Mouse (Mus musculus): ENCODE measurements around the gene Rps27a.

Rps27a gene

DNA sequence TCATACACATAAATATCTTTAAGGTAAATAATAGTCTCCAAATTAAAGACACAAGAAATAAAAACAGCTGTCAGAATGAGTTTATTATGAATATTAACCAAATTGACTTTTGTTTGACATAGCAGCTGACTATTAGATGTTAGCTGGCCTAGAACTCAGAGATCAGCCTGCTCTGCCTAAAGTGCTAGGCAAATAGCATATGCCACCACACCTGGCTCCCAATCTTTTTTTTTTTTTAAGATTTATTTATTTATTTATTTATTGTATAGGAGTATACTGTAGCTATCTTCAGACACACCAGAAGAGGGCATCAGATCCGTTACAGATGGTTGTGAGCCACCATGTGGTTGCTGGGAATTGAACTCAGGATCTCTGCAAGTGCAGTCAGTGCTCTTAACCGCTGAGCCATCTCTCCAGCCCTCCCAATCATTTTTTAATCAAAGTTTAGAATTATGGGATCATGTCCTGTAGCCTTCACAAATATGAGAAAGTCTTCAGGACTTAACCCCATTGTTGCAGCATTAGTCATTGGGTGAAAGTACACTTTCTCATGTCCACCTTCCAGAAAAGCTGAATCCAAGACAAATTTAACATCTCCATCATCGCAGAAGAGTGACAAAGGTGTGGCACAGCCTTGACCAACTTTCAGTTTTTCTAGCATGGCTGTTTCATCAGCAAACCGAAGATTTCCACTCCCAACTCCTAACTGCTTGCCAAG lies 34.9 kb downstream of the Rps27a start:
- DNase-seq (ENCODE audit: low read depth, low spot score) = no peak

DNA sequence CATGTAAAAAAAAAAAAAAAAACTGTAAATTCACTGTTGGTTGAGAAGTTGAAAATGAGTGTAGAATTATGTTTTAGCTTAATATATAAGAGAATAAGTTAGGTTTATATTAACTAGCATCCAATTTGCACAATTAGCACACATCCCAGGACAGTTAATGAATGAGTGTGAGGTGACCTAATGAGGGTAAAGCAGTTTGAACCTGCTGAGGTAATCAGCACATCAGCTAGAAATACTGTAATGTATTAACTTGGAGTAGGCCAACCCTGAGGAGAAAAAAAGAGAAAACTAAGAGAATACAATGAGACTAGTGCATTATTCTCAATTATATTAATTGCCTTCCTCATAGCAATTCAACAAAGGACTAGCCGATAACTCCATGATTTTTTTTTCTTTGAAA lies 38.5 kb downstream of the Rps27a start:
- no peak for DNase-seq (ENCODE audit: low read depth, low spot score)

DNA sequence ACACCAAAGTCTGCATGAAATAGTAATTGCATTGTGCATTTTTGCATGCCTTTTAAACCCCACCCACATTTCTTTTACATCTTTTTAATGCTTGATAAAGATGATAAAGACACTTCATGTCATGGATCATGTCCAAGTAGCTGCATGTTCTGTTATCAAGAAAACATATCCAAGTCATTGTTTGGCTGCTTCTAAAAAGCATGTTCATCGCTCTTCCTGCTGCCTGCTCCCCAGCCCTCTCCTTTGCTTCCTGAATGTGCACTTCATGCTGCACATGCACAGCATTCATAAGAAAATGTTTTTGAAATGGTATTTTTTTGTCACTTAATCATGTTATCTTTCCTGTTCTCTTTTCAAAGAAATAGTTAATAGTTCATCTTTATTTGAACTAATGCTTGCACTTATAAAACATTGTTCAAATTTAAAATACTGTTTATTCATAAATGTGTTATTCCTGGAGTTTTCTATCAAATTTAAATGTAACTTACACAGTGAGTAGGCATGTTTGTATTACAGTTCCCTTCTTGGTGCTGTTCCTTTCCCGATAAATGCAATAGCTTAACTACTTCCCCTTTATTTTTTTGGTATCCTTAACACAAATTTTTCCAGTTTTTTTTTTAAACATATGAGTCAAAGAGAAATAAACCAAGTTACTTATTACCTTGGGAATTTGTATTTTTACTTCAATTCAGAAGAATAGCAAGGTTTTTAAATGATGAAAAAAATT lies 42.8 kb downstream of the Rps27a start:
- no peak for DNase-seq (ENCODE audit: low read depth, low spot score)

DNA sequence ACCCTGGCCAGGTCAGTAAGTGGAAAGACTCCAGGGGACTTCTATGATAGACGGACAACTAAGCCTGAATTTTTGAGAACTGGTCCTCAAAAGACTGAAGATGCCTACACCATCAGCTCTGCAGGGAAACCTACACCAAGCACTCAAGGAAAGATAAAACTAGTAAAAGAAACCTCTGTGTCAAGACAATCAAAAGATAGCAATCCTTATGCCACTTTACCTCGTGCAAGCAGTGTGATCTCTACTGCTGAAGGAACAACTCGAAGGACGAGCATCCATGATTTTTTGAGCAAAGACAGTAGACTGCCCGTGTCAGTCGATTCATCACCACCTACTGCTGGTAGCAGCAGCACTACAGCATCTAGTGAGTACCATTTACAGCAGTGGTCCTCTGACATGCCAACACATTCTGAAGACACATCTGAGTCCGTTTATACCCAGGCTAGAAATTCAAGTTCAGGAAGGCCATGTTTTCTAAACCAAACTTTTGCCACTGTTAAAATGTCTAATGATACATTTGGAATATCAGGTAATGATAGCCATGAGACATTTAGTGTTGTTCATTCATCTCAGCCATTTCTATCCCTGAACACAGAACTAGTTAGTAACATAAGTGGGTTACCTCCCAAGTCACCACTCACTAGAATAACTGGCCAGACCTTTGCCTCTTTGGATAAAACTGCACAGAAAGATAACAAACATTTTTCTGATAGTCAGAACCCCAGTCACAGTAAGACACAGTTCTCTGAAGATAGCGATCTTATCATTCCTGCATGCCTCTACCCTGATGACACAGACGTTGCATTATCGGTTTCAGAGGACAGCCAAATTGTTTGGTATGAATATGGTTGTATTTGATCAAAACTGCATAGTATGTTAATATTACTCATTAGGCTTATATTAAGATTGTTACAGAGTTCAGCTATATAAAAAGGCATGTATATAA lies 43.7 kb downstream of the Rps27a start:
- no peak for DNase-seq (ENCODE audit: low read depth, low spot score)

DNA sequence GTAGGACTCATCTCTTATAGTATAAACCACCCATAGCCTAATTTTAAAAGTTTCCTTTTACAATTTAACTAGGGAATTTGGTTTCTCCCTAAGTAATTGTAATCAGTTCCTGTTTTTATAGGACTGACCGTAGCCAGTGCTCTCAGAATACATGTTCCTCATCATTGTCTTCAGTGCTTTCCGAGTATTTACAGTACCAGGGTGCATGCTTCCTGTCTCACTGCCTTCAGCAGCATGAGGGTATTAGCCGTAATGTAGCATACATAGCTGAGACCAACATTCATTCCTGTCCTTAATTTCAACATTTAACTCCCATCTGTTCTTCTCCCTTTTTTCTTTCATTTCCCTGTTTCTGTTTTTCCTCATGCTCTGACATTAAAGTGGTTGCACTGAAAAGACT lies 50.9 kb downstream of the Rps27a start:
- no peak for DNase-seq (ENCODE audit: low read depth, low spot score)
